Mouse (Mus musculus) heart, embryonic 11.5 days (tissue): Measurements from ENCODE around the gene Vezf1. TPM values are rescaled to one million over a fixed set of nuclear protein-coding genes. Genes with fewer than 3 reads are reported as not detected.

Experiments
- ATAC-seq: fragments of 200-750 bp; cut with Nextera tagmentation; replicated peaks from 2 replicates; pipeline ENCODE4 v1.8.0; 2017; ENCODE audit warnings: moderate library complexity; ENCODE audit not compliant: insufficient number of reproducible peaks, low FRiP score, low TSS enrichment
- H3K27ac ChIP-seq: fragments of 300-500 bp; sonication (generic); 2 replicates; pipeline ENCODE4 v1.5.1; 2014; ENCODE audit warnings: mild to moderate bottlenecking, low read depth, low read length
- H3K27me3 ChIP-seq: fragments of 300-500 bp; sonication (generic); 2 replicates; pipeline ENCODE4 v1.6.1; 2014; ENCODE audit warnings: mild to moderate bottlenecking, low read length, mixed read lengths; ENCODE audit not compliant: control insufficient read depth, insufficient read depth
- H3K36me3 ChIP-seq: fragments of 300-500 bp; sonication (generic); 2 replicates; pipeline ENCODE4 v1.6.1; 2014; ENCODE audit warnings: mild to moderate bottlenecking, low read length, moderate library complexity, mixed read lengths; ENCODE audit not compliant: control insufficient read depth, insufficient read depth
- H3K4me1 ChIP-seq: fragments of 300-500 bp; sonication (generic); 2 replicates; pipeline ENCODE4 v1.6.1; 2014; ENCODE audit warnings: low read length; ENCODE audit not compliant: control insufficient read depth, insufficient read depth
- H3K4me2 ChIP-seq: fragments of 300-500 bp; sonication (generic); 2 replicates; pipeline ENCODE4 v1.6.1; 2014; ENCODE audit warnings: mild to moderate bottlenecking, moderate library complexity
- H3K4me3 ChIP-seq: fragments of 300-500 bp; sonication (generic); 2 replicates; pipeline ENCODE4 v1.5.1; 2014; ENCODE audit warnings: low read depth, low read length
- H3K9ac ChIP-seq: fragments of 300-500 bp; sonication (generic); 2 replicates; pipeline ENCODE4 v1.6.1; 2014; ENCODE audit warnings: mild to moderate bottlenecking, low read depth, low read length, moderate library complexity
- H3K9me3 ChIP-seq: fragments of 300-500 bp; sonication (generic); replicated peaks from 2 replicates; pipeline ENCODE4 v1.6.1; 2016; ENCODE audit warnings: low read length; ENCODE audit not compliant: control insufficient read depth
- WGBS: fragments of 180-500 bp; shearing (Covaris S2); extraction: QIAGEN DNeasy Blood & Tissue Kit; methylation state at CpG from one replicate; pipeline ENCODE4 v1.1.7; 2014; ENCODE audit not compliant: insufficient replicate concordance; 5-methylcytosine and 5-hydroxymethylcytosine counted together
- polyA plus RNA-seq: library from polyadenylated mRNA; unstranded; fragments of >200 nt; fragmentation: Nextera tagmentation; extraction: Ambion mirVana; gene quantifications from 2 replicates; pipeline ENCODE4 v1.2.1, GENCODE M21; 2014

Vezf1 gene
- polyA plus RNA-seq, 1 experiment from 2014 or later, result 26.4 TPM

DNA sequence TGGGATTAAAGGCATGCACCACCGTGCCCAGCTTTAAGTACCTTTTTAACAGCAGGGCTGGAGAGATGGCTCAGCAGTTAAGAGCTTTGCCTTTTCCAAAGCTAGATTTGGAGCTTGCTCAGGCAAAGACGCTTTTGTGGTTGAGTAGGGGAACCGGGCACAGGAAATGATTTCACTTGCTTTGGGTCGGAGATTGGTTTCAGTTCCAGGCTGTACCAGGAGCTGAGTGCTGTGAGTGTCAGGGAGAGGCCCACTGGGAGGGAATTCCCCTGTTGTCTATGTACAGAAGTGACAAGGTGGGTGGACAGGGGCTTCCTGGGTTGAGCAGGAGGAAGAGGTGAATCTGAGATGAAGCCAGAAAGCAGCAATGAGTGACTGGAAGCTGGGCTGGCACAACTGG lies 39.3 kb downstream of the Vezf1 start:
- no peaks in the 10 kb centered on the region for H3K9me3 ChIP-seq
- peaks cover 33% of the 10 kb centered on the region for H3K4me1 ChIP-seq
- ATAC-seq, result no peak
- no peak overlapping the region for H3K27ac ChIP-seq
- H3K4me2 ChIP-seq, result no peak overlapping the region
- H3K36me3 ChIP-seq, result no peaks in the 10 kb centered on the region; the same call in 1 of the 2 replicates
- no peak overlapping the region for H3K4me3 ChIP-seq
- no peaks in the 10 kb centered on the region for H3K27me3 ChIP-seq
- 53% methylated on average over 4 of the region's 4 CpGs for WGBS
- no peak overlapping the region for H3K9ac ChIP-seq

DNA sequence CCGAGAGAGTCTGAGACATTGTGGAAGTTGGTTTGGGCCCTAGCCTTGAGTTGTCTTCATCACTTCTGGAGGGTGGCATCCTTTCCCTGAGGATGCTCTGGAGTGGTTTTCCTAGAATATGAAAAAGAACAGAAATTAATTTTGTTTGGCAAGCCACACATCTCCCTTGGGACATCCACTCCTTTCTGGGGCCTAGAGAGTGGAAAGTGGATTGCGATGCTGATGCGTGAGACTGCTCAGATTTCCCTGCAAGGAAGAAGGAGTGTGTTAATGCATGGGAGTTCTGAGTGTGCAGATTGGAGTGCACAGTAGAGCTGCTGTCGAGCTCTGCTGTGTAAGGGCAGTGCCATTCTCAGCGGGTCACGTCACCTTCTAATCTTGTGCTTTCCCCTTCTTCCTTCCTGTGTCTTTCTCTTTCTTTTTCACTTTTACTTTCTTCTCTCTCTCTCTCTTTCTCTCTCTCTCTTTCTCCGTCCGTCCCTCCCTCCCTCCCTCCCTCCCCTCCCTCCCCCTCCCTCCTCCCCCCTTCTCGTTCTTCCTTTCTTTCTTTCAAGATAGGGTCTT lies 42.0 kb downstream of the Vezf1 start:
- Histone ChIP-seq H3K9me3 (no peaks in the 10 kb centered on the region), H3K4me2 (no peak overlapping the region), H3K9ac (0 out of 2 replicates have a peak overlapping the region, but pooled peaks have one; percentile 28), H3K27ac (0 out of 2 replicates have a peak overlapping the region, but pooled peaks have one; percentile 15), H3K27me3 (no peaks in the 10 kb centered on the region), H3K4me3 (no peak overlapping the region), H3K4me1 (peaks cover 50% of the 10 kb centered on the region), H3K36me3 (no peaks in the 10 kb centered on the region; the same call in 1 of the 2 replicates)
- no peak for ATAC-seq
- WGBS, result 51% methylated on average over 8 of the region's 9 CpGs

- H3K27me3 ChIP-seq, result no peaks in the 10 kb centered on the region
- no peak overlapping the region for H3K4me2 ChIP-seq
- H3K9me3 ChIP-seq, result no peaks in the 10 kb centered on the region
- no peak overlapping the region for H3K9ac ChIP-seq
- H3K4me1 ChIP-seq, result peaks cover 56% of the 10 kb centered on the region
- H3K4me3 ChIP-seq, result no peak overlapping the region
- WGBS, result 43% methylated on average over 13 of the region's 13 CpGs
- no peak overlapping the region for H3K27ac ChIP-seq
- no peak for ATAC-seq
- no peaks in the 10 kb centered on the region; the same call in 1 of the 2 replicates for H3K36me3 ChIP-seq
These were observed 44.0 kb downstream of the Vezf1 start for GRCm38 (mm10) chr11:88112078-88112477.

GRCm38 (mm10) chr11:88112677-88113333 lies 44.7 kb downstream of the Vezf1 start:
- H3K4me1 ChIP-seq, result peaks cover 62% of the 10 kb centered on the region
- H3K36me3 ChIP-seq, result no peaks in the 10 kb centered on the region; the same call in 1 of the 2 replicates
- no peaks in the 10 kb centered on the region for H3K9me3 ChIP-seq
- no peak for ATAC-seq
- H3K4me2 ChIP-seq, result no peak overlapping the region
- WGBS, result 81% methylated on average over 7 of the region's 7 CpGs
- H3K4me3 ChIP-seq, result no peak overlapping the region
- no peak overlapping the region for H3K9ac ChIP-seq
- no peaks in the 10 kb centered on the region for H3K27me3 ChIP-seq
- H3K27ac ChIP-seq, result 0 out of 2 replicates have a peak overlapping the region, but pooled peaks have one; percentile 62

GRCm38 (mm10) chr11:88113543-88114271 lies 45.6 kb downstream of the Vezf1 start:
- ATAC-seq, result no peak
- H3K27ac ChIP-seq, result peak overlapping the region; percentile 62
- H3K36me3 ChIP-seq, result no peaks in the 10 kb centered on the region; the same call in 1 of the 2 replicates
- H3K27me3 ChIP-seq, result no peaks in the 10 kb centered on the region
- peak overlapping the region; percentile 56; the same call in 1 of the 2 replicates for H3K9ac ChIP-seq
- H3K9me3 ChIP-seq, result no peaks in the 10 kb centered on the region
- peaks cover 71% of the 10 kb centered on the region for H3K4me1 ChIP-seq
- H3K4me3 ChIP-seq, result no peak overlapping the region
- 45% methylated on average over 6 of the region's 6 CpGs for WGBS
- H3K4me2 ChIP-seq, result peak overlapping the region; percentile 16; the same call in 1 of the 2 replicates

DNA sequence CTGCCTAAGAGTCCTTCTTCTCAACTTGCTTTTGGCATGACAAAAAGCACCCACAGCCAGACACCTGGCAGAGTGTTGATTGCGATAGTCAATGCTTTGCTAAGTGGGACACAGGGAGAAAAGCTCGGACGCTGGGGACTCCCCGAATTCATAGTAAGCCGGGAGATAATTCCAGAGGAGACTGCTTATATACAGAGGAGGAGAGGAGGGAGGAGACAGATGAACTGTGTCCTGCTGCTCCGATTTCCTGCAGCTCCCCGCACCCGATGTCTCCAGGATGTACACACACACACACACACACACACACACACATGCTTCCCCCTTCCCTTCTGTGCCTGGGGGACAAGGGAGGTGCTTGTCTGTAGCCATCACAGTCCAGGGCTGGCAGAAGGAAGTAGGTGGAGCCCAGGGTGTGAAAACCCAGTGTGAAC lies 46.8 kb downstream of the Vezf1 start:
- Histone ChIP-seq H3K4me1 (peaks cover 83% of the 10 kb centered on the region), H3K9me3 (no peaks in the 10 kb centered on the region), H3K27ac (peak overlapping the region; percentile 62), H3K4me3 (no peak overlapping the region), H3K36me3 (no peaks in the 10 kb centered on the region; the same call in 1 of the 2 replicates), H3K4me2 (peak overlapping the region; percentile 39), H3K9ac (peak overlapping the region; percentile 36; the same call in 1 of the 2 replicates), H3K27me3 (no peaks in the 10 kb centered on the region)
- WGBS, result 16% methylated on average over 8 of the region's 8 CpGs
- peak; percentile 49; the same call in 1 of the 2 replicates for ATAC-seq

DNA sequence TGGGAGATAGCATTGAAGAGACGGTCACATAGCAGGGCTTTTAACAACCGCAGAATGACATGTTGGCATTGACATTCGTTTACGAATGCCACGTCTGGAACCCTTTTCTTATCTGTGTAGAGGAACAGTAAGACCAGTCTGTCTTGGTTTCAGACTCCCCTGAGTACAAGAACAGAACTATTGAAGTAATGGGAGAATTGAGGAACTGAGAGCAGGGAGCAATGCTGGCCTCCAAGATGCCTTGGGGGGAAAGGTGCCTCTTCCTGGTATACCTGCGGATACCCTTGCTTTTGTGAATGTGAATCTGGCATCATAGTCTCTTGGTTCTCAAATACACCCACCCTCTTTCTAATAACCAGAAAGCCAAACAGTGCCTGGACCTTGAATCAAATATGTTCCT lies 48.5 kb downstream of the Vezf1 start:
- no peak overlapping the region for H3K4me3 ChIP-seq
- ATAC-seq, result no peak
- H3K9me3 ChIP-seq, result no peaks in the 10 kb centered on the region
- H3K36me3 ChIP-seq, result no peaks in the 10 kb centered on the region
- 76% methylated on average over 6 of the region's 6 CpGs for WGBS
- H3K4me2 ChIP-seq, result no peak overlapping the region
- H3K9ac ChIP-seq, result no peak overlapping the region
- H3K27me3 ChIP-seq, result no peaks in the 10 kb centered on the region
- H3K27ac ChIP-seq, result no peak overlapping the region
- peaks cover 72% of the 10 kb centered on the region for H3K4me1 ChIP-seq

- 0 out of 2 replicates have a peak overlapping the region, but pooled peaks have one; percentile 13 for H3K9ac ChIP-seq
- no peak overlapping the region for H3K4me2 ChIP-seq
- 50% methylated on average over 10 of the region's 10 CpGs for WGBS
- no peak for ATAC-seq
- no peaks in the 10 kb centered on the region for H3K9me3 ChIP-seq
- no peaks in the 10 kb centered on the region for H3K27me3 ChIP-seq
- H3K36me3 ChIP-seq, result no peaks in the 10 kb centered on the region
- H3K4me1 ChIP-seq, result peaks cover 66% of the 10 kb centered on the region
- H3K27ac ChIP-seq, result peak overlapping the region; percentile 88
- H3K4me3 ChIP-seq, result no peak overlapping the region
These were observed 49.4 kb downstream of the Vezf1 start for GRCm38 (mm10) chr11:88117356-88118090.
